Mouse (Mus musculus) heart, adult 9 months (tissue): ENCODE measurements around the gene Trio.

Experiments
- DNase-seq, 2 experiments: peaks; one replicate each; pipeline ENCODE4 v3.0.0; 2022; ENCODE audit warnings: low spot score in 2 of 2

Gene Trio

DNA sequence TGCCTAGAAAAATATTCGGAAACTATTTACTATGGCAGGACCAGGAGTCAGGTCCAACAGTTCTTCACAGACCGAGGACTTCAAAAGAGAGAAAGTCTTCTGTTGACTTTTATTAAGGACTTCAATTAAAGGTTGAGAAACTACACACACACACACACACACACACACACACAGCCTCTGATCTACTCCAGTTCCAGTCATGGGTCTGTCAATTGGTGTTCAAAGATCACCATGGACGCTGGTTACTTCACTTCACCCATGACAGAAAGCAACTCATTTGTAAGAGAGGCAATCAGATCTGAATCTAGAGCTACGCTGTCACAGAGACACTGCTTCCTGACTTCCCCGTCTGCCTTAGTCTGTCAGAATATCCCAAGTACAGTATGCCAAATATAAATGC is 33.1 kb downstream of the Trio start:
- DNase-seq, result no peak

DNA sequence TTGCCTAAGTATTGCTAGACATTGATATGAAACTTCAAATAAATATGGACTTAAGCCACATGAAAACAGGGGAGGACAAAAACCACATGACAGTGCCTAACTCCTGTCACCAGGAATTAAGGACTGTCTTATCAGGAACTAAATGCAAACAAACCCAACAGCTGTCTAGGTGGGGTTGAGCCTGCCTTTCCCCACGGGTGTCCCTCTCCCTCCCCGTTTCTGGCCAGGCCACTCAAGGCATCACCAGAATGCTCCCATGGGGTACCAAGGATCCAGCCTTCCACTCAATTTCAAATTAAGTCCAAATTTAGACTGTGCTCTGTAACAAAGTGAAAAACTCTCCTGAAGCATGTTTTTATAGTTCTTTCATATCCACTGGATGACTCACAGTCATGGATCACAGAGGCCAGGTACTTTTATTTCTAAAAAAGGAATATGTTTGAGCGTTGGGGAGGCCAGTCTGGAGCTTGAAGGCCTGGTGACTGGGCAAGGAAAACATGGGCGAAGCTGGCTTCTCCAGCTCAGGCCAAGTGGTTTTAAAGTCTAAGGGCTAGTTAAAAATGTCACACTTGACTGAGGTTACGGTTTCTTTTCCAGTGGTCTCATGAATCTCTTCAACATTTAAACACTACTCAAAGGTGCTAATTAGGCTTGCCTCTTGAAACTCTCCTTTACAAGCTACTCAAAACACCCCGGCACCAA is 33.6 kb downstream of the Trio start:
- no peak for DNase-seq

DNA sequence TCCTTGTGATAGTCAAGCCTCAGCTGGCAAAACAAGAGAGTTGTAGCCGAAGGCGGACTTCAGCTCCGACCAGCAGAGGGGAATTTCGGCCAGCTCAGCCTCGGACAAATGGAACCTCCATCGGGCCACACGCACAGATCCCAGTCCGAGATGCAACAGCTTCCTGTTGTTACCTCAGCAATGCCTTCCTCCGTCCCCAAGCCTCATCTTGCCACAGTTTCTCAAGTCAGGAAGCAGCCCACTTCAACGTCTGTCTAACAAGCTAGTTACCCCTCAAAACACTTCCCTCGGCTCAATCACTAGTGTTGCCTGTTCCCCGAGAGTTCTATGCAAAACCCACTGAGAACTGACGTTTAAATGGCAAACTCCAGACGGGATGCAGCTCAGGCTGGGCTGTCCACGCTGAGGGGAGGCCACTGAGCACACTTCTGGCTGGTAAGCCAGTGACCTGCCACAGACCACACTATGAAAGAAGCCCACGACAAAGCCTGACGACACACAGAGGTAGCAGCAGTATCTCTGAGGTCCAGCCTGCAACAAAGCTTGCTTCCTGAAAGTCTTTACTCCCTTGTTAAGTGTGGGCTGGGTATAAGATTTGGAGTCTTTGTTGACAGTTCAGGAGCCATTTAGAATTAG is 34.5 kb downstream of the Trio start:
- no peak for DNase-seq

DNA sequence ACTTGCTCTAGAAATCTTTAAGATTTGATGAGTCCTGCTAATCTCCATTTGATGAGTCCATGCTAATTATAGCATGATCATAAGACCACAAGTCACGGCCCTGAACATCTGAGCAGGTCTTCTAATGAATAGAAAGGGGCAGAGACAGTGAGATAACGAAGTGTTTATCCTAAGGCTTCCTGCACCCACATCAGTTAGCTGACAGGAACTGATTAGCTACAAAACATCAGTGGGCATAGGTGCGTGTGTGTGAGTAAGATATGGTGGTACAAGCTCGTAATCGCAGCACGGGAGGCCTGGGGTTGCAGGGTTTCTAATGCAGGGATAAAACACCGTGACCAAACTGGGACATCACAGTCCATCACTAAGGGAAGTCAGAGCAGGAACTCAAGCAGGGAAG is 37.7 kb downstream of the Trio start:
- DNase-seq, result no peak

DNA sequence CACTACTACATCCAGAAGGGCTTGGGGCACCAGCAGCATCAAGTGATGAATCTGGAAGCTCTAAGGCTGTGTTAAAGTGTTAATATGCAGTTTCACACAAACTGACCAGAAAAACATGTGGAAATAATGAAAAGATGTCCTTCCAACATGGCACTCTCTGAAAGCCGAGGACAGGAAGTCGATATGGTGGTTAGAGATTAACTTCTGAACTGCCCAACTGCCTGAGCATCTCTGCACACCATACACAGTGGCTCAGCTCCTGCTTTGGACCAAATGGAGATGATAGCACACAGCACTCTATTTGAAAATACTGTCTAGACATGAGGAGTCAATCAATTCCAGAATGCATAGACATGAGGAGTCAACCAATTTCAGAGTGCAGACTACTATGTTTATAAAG is 40.8 kb downstream of the Trio start:
- no peak for DNase-seq

DNA sequence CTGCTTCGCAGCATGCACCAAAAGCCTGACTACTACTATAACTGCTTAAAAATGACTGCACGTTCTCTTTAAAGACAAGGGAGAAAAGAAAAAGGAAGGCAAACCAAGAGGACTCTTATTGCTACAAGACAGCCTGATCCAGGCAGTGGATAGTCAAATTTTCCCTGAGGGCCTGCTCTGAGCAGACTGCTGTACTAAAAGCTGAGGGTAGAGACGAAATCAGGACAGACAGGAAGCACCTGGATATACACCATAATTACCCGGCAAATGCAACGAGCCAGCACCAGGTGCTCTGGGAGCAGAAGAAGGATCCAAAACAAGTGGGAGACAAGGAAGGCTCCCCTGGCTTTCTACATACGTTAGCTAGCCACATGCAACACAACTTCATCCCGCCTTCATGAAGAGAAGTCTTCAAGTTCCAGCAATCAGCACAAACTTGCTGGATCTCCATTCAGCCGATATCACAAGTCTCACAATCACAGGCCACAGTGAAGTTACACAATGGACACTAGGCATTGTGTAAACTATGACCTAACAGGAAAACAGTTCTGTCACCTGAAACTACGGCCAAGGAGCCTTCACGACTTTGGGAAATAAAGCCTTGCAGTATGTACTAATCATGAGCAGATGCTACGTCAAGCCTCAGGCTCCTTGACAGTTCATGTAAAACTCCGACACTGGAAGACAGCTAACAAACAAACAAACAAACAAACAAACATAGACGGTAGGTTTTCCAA is 43.7 kb downstream of the Trio start:
- DNase-seq, result peak in 1 of 2 experiments; percentile 31

DNA sequence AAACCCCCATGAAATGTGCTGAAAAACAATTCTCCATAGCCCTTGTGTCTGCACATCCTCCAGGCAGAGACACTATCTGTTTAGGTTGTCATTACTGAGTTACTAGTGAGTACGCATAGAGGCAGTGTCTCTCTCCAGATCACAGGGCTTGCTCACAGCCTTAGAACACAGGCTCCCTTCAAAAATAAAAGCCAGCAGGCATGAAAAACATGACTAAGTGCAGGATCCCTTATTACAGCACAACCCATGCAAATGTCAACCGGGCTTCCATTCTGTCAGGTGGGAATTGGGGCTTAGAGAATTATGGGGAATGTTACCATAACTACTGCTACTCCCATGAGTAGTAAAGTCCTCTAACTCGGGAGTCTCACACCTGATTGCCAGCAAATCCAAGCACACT is 44.4 kb downstream of the Trio start:
- no peak for DNase-seq

DNA sequence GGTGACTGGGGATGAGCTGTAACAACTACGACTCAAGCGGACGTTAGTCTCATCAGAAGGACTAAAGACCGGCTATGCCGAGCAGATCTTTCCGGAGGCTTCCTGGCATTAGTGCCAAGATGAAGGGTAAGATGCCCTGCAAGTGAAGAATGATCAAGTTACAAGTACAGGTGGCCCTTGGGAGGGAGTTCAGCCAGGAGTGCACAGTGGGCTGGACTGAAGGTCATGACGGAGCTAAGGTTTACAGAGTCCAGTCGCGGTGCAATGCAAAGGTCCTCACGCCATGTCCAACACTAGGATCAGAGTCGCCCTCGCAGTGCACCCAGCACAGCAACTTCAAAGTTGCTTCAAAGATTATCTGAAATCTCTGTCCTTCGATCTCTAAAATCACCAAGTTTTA is 45.2 kb downstream of the Trio start:
- no peak for DNase-seq

DNA sequence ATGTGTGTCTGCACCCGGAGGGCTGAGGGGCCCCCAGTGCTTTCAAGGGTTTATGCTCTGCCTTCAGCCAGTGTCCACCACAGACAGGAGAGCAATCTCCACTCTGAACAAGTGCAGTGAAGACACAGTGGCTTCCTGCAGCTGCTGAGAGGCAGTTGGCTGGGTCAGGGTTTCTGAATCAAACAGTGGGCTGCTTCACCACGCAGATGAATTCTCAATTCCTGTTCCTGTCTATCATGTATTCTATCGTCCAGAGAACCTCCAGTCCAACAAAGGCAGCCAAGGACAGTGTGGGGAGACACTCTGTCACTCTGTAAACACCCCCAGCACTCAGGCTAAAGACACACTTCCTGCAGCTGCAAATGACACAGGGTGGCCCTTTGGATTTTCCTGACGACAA is 48.7 kb downstream of the Trio start:
- no peak for DNase-seq

DNA sequence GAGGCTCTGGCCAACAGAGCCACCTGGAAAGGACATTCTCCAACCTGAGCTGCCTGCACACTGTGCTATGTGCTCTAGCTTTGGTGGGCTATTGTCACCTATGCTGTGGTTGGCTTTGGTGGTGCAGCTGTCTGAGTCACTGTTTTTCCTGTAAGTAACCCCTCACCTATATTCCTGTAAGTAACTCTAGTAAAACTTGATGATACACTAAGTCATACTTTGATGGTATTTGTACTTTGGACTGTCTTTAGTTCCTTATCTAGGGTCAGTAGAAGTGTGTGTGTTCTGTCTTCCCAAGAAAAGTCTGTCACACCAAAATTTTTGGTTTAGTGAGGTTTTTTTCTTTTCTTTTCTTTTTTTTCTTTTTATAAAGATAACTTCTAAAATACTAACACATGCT is 49.3 kb downstream of the Trio start:
- DNase-seq, result no peak

DNA sequence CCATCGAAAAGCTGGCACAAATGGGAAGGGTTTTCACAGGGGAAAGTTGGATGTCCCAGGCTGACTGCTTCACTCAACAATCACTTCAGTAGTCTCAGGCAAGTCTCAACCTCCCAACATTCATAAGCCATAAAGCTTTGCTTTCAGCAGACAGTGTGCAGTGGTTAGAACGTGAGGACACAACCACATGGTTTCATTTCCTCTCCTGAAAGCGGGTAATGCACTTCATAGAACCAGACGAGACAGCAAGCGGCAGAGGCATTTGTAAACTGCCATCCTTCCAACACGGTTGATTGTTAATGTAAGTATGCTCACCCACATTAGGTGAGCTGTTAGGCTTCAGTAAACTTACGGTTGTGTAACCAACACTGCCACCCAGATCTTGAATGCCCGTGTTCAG is 51.0 kb downstream of the Trio start:
- DNase-seq, result no peak

DNA sequence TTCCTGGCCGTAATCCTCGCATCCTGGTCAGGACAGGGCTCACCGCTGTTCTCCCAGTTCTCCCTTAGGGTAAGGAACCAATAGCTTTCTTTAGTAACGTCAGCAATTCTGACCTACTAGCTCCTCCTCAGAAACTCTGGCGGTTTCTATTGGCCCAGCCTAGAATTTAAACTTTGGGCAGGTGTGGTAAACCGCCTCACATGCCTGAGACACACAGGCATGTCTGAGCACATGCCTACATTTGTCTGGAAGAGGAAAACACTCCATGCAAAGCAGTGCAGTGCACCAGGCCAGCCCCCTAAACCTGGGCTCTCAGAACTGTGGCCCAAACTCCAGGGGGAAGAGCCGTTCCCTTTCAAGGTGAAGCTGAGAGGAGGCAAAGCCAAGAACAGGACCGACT is 57.5 kb downstream of the Trio start:
- DNase-seq, result no peak

DNA sequence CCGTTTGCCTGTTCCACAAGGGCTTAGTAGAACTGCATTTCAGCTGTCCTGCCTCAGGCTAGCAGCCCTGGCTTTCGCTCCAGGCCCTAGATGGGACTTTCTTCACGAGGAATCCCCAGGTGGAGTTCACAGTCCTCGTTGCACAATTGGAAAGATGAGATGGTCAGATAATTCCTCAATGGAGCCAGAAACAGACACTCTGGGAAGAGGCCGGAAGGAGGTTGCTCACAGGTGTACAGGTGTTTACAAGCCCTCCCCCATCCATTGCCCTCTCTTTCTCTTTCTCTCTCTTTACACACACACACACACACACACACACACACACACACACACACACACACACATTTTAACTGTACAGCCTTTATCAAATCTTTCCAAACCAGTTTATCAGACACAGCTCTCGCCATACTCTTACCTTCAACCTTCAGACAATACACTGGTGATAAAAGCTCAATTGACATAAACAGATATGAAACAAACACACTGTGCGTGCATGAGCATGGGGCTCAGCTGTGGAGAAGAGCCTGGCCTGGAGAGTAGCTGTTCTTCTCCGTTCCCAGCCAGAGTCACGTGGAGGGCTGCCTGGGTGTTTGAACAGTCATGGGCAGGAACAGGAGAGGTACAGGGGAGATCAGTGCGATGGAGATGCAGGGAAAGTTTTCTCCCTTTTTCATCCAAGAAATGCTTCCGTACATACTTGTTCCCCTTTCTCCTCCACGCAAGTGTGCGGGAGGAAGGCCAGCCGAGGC is 58.3 kb downstream of the Trio start:
- no peak for DNase-seq

DNA sequence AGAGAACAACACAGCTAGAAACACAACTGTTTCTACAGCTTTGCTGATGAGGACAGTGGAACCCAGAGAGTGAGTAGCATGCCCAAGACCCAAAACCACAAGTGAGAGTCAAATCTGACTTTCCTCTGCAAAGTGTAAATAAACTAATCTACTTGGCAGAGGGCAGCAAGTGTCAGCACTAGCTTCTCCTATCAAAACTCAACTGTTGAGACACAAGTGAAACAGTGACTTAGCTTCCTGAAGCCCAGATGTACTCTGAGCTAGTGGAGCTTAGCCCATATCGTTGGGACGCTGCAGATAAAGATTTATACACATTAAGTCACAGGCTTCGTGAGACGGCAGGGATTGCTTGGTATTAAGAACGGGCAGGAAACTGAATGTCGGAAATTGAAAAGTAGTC is 60.8 kb downstream of the Trio start:
- DNase-seq, result no peak

DNA sequence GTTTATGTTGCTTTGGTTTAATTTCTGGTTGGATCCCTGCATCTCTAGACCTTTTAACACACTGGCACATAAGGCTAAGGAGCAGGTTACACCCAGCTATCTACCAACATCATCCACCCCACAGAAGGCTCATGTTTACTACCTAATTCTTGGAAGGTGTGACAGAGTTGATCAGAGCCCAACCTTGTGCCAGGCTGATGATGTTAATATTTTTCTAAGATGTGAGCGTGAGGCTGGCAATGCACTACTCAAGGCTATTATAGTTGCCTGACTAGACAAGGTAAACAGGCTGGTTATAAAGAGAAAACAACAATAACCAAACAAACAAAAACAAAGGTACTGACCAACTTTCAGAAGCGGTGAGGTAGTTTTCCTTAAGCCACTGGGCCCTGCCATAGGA is 62.1 kb downstream of the Trio start:
- DNase-seq, result no peak

DNA sequence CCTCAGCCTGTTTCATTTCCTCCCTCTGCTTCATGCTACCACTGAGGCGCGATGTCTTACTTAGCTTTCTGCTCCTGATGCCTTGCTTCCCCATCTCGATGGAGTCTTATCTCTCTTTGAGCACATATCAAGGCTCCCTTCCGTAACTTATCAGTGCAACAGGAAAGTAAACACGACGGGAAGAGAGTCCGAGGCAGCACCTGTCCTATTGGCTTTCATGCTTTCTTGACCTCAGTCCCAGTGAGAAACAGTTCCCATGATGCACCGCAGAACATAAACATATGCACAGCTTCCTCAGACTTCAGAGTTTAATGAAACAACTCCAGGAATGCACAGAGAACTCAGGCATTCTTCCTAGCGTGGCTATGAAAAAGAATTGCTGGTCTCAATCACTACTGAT is 65.0 kb downstream of the Trio start:
- DNase-seq, result no peak

DNA sequence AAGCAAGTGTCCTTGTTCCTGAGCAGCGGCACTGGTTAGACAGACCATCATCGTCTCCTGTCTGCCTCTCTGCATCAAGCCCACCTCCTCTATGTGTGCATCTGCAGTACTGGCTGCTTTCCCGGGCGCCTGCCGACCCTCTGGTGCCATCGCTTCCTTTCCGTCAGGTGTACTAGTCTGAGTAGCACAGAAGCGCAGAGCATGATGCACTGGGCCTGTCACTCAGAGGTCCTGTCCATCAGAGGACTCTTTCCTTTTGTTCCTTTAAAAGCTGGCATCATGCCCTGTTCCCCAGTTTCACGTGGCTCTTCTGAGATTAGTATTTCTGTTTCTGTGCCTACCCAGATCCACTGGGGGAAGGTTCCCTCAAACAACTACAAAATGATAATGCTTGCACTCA is 67.8 kb downstream of the Trio start:
- DNase-seq, result no peak

DNA sequence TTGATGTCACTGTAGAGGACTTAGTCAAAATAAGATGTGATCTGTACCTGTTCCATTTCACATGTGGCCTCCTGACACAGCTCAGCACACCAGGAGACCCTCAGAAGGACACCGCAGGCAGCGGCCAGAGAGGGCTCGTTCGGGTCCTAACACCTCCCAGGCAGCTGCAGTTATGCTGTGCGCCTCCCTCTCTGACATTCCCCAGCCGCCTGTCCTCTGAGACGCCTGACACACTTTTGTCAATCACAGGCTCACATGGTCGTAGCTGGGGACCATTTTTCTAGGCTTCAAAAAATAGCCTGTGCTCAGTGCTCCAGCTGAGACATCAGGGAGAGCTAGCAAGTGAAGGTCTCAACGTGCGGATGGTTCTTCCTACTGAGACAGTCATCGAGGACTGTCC is 70.0 kb downstream of the Trio start:
- no peak for DNase-seq

DNA sequence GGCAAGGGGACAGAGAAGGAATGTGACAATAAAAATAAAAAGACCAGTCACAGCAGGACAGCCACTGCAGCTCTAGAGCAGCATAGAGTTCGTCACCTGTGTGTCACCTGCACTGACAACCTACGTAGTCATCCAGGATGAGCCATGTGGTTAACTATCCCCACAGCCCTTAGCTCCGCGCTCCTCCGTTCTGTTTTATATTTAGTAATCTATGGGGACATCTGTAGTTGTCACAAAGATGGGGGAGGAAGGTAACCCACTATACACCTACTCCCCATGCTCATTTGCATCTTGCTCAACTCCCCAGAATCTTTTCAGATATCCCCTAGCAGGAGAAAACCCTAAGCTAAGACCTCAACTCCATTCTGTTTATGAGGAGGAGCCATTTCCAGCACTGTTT is 71.3 kb downstream of the Trio start:
- DNase-seq, result no peak

DNA sequence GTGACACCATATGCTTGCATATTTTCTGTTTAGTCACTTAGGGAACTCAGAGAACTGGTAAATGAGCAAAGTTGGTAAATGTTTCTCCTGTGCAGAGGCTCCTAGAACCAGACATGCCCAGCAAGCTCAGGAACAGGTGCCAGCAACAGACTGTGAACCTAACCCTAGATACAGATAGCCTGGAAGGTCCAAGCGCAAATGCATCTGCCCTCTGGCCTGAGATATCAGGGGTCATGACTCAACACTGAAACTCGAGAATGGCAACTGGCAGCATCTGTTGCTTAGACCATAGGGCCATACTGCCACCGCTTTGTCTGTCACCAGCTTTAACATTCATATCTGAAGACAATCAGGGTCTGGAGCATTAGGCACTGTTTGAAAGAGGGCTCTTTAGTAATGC is 72.1 kb downstream of the Trio start:
- DNase-seq, result no peak

DNA sequence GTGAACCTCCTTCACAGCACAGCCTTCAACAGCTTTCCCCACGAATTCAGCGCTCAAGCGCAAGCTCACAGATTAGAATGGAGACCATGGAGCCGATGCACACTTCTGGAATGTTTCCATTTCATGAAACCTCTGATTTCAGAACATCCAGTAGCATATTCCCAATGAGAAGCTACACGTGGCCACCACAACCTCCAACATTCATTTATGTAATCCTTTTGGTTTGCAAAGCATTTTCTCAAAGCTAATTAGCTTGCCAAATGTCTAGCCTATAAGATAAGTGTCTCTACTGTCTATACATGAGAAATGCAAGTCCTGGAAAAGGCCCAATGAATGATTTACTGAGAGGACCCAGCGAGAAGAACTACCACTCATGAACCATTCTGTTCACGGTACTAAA is 74.5 kb downstream of the Trio start:
- DNase-seq, result no peak

DNA sequence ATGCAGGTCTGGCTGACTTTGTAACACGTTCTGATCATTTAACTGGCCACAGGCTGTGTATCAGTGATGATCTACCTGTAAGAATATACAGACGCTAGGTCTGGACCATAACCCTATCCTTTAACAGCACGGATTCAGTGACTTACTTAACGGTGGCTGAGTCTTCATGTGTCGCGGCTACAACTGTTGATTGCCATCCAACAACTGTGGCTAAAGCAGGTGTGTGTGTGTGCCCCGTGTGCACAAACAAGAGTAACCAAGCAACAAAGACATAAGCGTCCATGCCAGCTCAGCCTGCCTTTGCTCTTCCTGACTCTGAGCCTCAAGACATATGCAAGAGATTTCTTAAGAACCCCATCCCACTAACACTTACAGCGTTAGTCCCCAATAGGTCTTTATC is 76.5 kb downstream of the Trio start:
- DNase-seq, result no peak

DNA sequence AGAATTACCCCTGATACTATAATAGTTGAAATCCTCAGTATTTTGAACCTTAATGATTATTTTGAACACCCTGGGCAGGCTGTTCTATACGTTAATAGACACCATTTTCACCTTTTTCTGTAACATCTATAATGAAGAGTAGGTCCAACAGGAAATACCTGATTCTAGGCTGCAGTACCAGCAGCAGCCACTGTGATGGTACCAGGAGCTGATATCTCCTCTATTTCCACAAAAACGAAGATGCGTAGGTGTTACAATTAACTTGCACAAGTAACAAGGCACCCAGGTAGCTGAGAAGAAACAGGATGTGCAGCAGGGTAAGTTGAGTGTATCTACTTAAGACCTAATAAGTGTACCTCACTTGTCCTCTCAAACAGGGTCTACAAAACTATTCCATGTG is 77.8 kb downstream of the Trio start:
- no peak for DNase-seq
